Mouse (Mus musculus) kidney, embryonic 14.5 days (tissue): ENCODE data around the gene Klk6. TPM values are rescaled to one million over a fixed set of nuclear protein-coding genes. Genes with fewer than 3 reads are reported as not detected.

Experiments used
- ATAC-seq: fragments of 200-750 bp; cut with Nextera tagmentation; 2 replicates; pipeline ENCODE4 v1.8.0; 2017; ENCODE audit warnings: moderate number of reproducible peaks, mild to moderate bottlenecking, moderate TSS enrichment, moderate library complexity; ENCODE audit not compliant: low FRiP score, low TSS enrichment
- H3K27ac ChIP-seq: fragments of 300-500 bp; sonication (generic); 2 replicates; pipeline ENCODE4 v1.5.1; 2014; ENCODE audit warnings: low read depth, mild to moderate bottlenecking, low read length, moderate library complexity, mixed read lengths
- H3K27me3 ChIP-seq: fragments of 300-500 bp; sonication (generic); 2 replicates; pipeline ENCODE4 v1.6.1; 2014; ENCODE audit warnings: mild to moderate bottlenecking, low read length; ENCODE audit not compliant: control insufficient read depth, insufficient read depth
- H3K36me3 ChIP-seq: fragments of 300-500 bp; sonication (generic); 2 replicates; pipeline ENCODE4 v1.6.1; 2014; ENCODE audit warnings: low read length, mixed read lengths; ENCODE audit not compliant: control insufficient read depth, insufficient read depth
- H3K4me1 ChIP-seq: fragments of 300-500 bp; sonication (generic); 2 replicates; pipeline ENCODE4 v1.6.1; 2014; ENCODE audit warnings: low read length, mixed read lengths; ENCODE audit not compliant: control insufficient read depth, insufficient read depth
- H3K4me2 ChIP-seq: fragments of 300-500 bp; sonication (generic); replicated peaks from 2 replicates; pipeline ENCODE4 v1.6.1; 2014; ENCODE audit warnings: low read depth, mild to moderate bottlenecking, low read length
- H3K4me3 ChIP-seq: fragments of 300-500 bp; sonication (generic); 2 replicates; pipeline ENCODE4 v1.5.1; 2014; ENCODE audit warnings: mild to moderate bottlenecking, low read length
- H3K9ac ChIP-seq: fragments of 300-500 bp; sonication (generic); 2 replicates; pipeline ENCODE4 v1.6.1; 2014; ENCODE audit warnings: low read depth, mild to moderate bottlenecking, low read length, moderate library complexity
- H3K9me3 ChIP-seq: fragments of 300-500 bp; sonication (generic); 2 replicates; pipeline ENCODE4 v1.6.1; 2016; ENCODE audit warnings: low read length; ENCODE audit not compliant: control insufficient read depth
- WGBS: fragments of 180-500 bp; shearing (Covaris S2); extraction: QIAGEN DNeasy Blood & Tissue Kit; methylation state at CpG from one replicate; pipeline ENCODE4 v1.1.7; 2014; 5-methylcytosine and 5-hydroxymethylcytosine counted together
- polyA plus RNA-seq: library from polyadenylated mRNA; unstranded; fragments of >200 nt; fragmentation: Nextera tagmentation; extraction: Ambion mirVana; gene quantifications from 2 replicates; pipeline ENCODE4 v1.2.1, GENCODE M21; 2014

Gene Klk6
- polyA plus RNA-seq, 1 experiment from 2014 or later, result not detected

DNA sequence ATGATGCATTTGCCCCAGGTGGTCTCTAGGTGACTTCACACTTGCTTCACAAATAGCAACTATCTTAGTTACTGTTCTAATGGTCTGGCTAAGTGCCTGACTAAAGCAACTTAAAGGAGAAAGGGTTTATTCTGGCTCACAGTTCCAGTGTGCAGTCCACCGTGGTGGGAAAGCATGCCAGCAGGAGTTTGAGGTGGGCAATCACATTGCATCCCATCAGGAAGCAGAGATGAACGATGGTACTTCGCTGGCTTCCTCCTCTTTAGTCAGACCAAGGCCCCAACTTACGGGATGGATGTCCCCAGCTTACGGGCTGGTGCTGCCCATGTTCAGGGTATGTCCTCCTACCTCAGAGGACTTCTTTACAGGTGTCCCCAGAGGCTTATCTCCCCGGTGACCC is 27.3 kb downstream of the Klk6 start:
- H3K4me3 ChIP-seq, result no peak overlapping the region
- no peak for ATAC-seq
- H3K36me3 ChIP-seq, result no peaks in the 10 kb centered on the region
- no peak overlapping the region for H3K9ac ChIP-seq
- H3K27me3 ChIP-seq, result no peaks in the 10 kb centered on the region
- H3K4me2 ChIP-seq, result no peak overlapping the region
- 90% methylated on average over 6 of the region's 6 CpGs for WGBS
- H3K4me1 ChIP-seq, result no peaks in the 10 kb centered on the region
- no peaks in the 10 kb centered on the region for H3K9me3 ChIP-seq
- H3K27ac ChIP-seq, result no peak overlapping the region

DNA sequence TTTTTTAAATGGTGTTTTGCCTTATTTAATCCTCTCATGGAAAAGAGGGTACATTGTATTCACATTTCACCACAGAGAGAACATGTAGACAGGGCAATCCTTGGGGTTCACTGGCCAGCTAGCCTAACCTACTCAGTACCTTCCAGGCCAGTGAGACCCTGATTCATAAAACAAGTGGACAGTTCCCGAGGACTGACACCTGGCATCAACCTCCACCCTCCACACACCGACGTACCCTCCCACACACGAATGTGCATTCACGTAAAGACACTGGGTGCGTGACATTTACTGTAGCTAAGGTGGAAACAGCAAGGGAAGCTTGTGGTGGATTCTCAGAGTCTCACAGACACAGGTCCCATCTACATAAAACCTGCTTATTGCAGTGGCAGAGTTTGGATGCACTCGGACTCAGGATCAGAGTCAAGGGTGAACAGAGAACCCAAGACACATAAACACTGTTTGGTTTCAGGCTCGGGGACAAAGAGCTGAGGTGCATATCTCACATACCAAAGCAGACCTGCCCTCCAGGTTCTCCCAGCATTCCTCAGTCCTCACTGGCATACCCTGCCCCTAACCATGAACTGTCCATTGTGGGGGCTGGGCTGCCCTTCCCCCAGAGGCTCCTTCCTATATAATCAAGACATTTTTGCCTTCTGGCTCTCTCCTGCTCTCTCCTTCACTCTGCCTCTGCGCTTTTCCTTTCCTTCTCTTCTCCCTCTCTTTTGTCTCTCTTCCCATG is 30.5 kb downstream of the Klk6 start:
- Histone ChIP-seq H3K4me2 (no peak overlapping the region), H3K9ac (no peak overlapping the region), H3K4me1 (no peaks in the 10 kb centered on the region), H3K27ac (no peak overlapping the region), H3K36me3 (no peaks in the 10 kb centered on the region), H3K9me3 (no peaks in the 10 kb centered on the region), H3K27me3 (no peaks in the 10 kb centered on the region), H3K4me3 (no peak overlapping the region)
- no peak for ATAC-seq
- WGBS, result 49% methylated on average over 9 of the region's 9 CpGs

DNA sequence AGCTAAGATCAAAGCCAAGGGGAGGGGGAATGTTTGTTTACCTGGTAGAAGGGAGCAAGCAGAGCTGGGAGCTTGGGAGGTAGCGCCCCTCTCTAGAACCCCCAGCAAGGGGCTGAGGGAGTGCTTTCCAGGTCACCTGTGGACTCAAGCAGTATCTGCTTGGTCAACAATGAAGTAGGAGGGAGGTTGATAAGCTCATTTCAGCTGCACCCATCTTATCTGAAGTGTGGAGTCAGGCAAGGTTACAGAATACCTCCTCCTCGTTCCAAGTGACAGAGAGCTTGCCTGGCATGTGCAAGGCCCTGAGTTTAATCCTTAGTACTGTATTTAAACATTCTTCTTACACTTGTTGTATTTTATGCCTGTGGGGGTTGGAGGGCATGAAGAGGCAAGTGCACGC is 31.4 kb downstream of the Klk6 start:
- Histone ChIP-seq H3K36me3 (no peaks in the 10 kb centered on the region), H3K4me2 (no peak overlapping the region), H3K27me3 (no peaks in the 10 kb centered on the region), H3K4me1 (no peaks in the 10 kb centered on the region), H3K9ac (no peak overlapping the region), H3K9me3 (no peaks in the 10 kb centered on the region), H3K4me3 (no peak overlapping the region), H3K27ac (no peak overlapping the region)
- no peak for ATAC-seq
- WGBS, result 72% methylated on average over 3 of the region's 3 CpGs

DNA sequence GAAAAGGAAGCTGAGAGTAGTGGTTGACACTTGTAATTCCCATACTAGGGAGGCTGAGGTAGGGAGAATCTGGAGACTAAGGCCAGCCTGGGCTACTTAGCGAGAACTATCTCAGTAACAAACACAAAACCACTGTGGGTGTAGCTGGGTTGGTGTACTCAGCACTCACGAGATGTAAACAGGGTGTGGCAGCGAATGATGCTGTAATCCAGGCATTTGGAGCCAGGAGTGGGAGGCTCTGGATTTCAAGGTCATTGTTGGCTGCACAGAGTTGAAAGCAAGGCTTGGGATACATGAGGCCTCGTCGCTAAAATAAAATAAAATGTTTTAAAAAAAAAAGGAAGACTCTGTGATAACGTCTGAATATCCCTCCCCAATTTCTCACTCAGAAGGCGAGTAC is 32.0 kb downstream of the Klk6 start:
- 77% methylated on average over 7 of the region's 7 CpGs for WGBS
- ATAC-seq, result no peak
- no peak overlapping the region for H3K27ac ChIP-seq

DNA sequence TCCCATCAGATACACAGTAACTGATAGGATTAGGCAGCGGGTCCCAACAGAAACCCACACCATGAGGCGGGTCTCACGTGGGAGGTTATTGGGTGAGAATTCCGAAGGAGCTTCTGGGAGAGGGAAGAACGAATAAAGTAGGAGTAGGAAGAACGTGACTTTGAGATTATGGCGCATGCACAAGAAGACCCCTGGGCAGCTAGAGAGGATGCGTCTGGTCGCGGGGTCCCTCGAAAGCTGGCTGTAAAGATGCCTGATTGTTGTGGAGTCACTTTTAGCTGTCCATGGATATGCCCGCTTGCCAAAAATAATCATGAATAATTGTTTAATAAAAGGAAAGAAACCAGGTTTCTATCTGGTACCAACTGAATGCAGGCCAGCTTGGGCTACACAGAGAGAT is 33.2 kb downstream of the Klk6 start:
- no peak overlapping the region for H3K4me3 ChIP-seq
- H3K27me3 ChIP-seq, result no peaks in the 10 kb centered on the region
- H3K4me1 ChIP-seq, result no peaks in the 10 kb centered on the region
- H3K4me2 ChIP-seq, result no peak overlapping the region
- H3K9ac ChIP-seq, result no peak overlapping the region
- no peaks in the 10 kb centered on the region for H3K9me3 ChIP-seq
- no peak for ATAC-seq
- 91% methylated on average over 12 of the region's 12 CpGs for WGBS
- no peak overlapping the region for H3K27ac ChIP-seq
- H3K36me3 ChIP-seq, result no peaks in the 10 kb centered on the region

More for the DNA sequence above, 32.0 kb downstream of the Klk6 start:
- H3K9me3 ChIP-seq, result no peaks in the 10 kb centered on the region
- H3K27me3 ChIP-seq, result no peaks in the 10 kb centered on the region
- no peak overlapping the region for H3K4me3 ChIP-seq
- H3K9ac ChIP-seq, result no peak overlapping the region
- H3K4me1 ChIP-seq, result no peaks in the 10 kb centered on the region
- no peak overlapping the region for H3K4me2 ChIP-seq
- no peaks in the 10 kb centered on the region for H3K36me3 ChIP-seq

- Histone ChIP-seq H3K27ac (no peak overlapping the region), H3K9ac (no peak overlapping the region), H3K36me3 (no peaks in the 10 kb centered on the region), H3K4me1 (no peaks in the 10 kb centered on the region), H3K4me3 (no peak overlapping the region), H3K9me3 (no peaks in the 10 kb centered on the region), H3K27me3 (no peaks in the 10 kb centered on the region), H3K4me2 (no peak overlapping the region)
- ATAC-seq, result peak; percentile 25; the same call in 1 of the 2 replicates
- WGBS, result 55% methylated on average over 8 of the region's 8 CpGs
Observed at GRCm38 (mm10) chr7:43860411-43860810, 36.1 kb downstream of the Klk6 start.

GRCm38 (mm10) chr7:43873237-43873636 is 48.9 kb downstream of the Klk6 start:
- Histone ChIP-seq H3K4me3 (no peak overlapping the region), H3K9me3 (no peaks in the 10 kb centered on the region), H3K36me3 (no peaks in the 10 kb centered on the region), H3K4me1 (no peaks in the 10 kb centered on the region), H3K27me3 (no peaks in the 10 kb centered on the region), H3K27ac (no peak overlapping the region), H3K9ac (no peak overlapping the region), H3K4me2 (no peak overlapping the region)
- ATAC-seq, result peak; percentile 63
- WGBS, result 8% methylated on average over 10 of the region's 10 CpGs

DNA sequence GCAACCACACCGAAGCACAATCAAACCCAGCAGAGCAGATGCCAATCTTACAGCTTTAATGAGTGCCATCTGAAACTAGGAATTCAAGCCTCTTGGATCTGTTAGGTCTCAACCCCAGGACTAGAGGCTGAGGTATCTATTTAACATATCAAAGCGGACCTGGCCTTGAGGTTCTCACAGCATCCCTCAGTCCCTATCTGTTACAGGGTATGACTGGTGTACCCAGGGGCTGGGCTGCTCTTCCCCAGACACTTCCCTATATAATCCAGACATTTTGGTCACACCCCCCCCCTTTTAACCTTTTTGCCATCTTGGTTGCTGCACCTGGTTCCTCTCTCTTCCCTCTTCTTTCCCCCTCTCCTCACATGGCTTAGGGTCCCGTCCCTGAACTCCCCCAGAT is 49.4 kb downstream of the Klk6 start:
- WGBS, result 80% methylated on average over 3 of the region's 3 CpGs
- ATAC-seq, result no peak
- Histone ChIP-seq H3K4me3 (no peak overlapping the region), H3K4me2 (no peak overlapping the region), H3K4me1 (no peaks in the 10 kb centered on the region), H3K27me3 (no peaks in the 10 kb centered on the region), H3K9me3 (no peaks in the 10 kb centered on the region), H3K9ac (no peak overlapping the region), H3K36me3 (no peaks in the 10 kb centered on the region), H3K27ac (no peak overlapping the region)

DNA sequence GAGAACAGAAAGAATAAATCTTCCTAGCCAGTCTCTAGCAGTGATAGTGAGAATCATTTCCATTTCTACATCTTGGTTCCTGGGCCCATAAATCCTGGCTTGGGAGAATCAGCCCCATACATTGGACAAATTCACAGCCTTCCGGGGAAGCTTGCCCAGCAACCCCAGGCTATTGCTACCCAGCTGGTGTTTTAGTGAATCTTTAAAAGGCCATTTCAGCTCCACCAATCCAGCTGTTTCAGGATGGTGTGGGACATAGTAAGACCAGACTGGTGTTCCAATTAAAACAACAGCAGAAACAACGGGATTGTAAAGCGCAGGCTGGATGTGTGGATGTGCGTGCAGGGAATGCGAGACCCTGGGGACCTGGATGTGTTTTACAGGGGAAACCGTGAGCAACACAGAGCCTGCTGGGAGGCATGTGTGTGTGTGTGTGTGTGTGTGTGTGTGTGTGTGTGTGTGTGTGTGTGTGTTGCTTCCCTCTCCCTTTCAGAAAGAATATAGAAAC is 50.6 kb downstream of the Klk6 start:
- Histone ChIP-seq H3K9ac (no peak overlapping the region), H3K4me1 (no peaks in the 10 kb centered on the region), H3K4me2 (no peak overlapping the region), H3K4me3 (no peak overlapping the region), H3K27me3 (no peaks in the 10 kb centered on the region), H3K27ac (no peak overlapping the region), H3K9me3 (no peaks in the 10 kb centered on the region), H3K36me3 (no peaks in the 10 kb centered on the region)
- WGBS, result 80% methylated on average over 6 of the region's 6 CpGs
- ATAC-seq, result no peak
